Mouse (Mus musculus): Measurements from ENCODE around the gene Tmem215. TPM values are rescaled to one million over a fixed set of nuclear protein-coding genes. Genes with fewer than 3 reads are reported as not detected.
A peak's percentile ranks its signal among the peaks of the same experiment; 100 is the strongest.

Gene Tmem215
- 0.18 and 0.23 TPM in 2 replicates for polyA plus RNA-seq (2016; fragmentation: Nextera tagmentation; extraction: Ambion mirVana)

- DNase-seq (ENCODE audit: low spot score): peak; percentile 33
- Histone ChIP-seq H3K27ac (peak within 1 kb of the TSS; percentile 62), H3K9me3 (no peaks in the 10 kb centered on the region), H3K4me3 (peak within 1 kb of the TSS; percentile 63), H3K27me3 (ENCODE audit: insufficient read depth, poor library complexity, severe bottlenecking) (peaks cover 35% of the 10 kb centered on the region), H3K36me3 (no peaks in the 10 kb centered on the region), H3K4me1 (peaks cover 8% of the 10 kb centered on the region)
- 82% methylated on average over 10 of the region's 10 CpGs for WGBS
Observed at GRCm38 (mm10) chr4:40471880-40472279, at the start of gene Tmem215. Gene Tmem215 (plus strand): TSS chr4:40472180.

- Histone ChIP-seq H3K4me3 (no peak overlapping the region), H3K27ac (no peak overlapping the region), H3K27me3 (ENCODE audit: insufficient read depth, poor library complexity, severe bottlenecking) (no peaks in the 10 kb centered on the region), H3K9me3 (0 out of 2 replicates have a peak, but pooled peaks cover 6% of the 10 kb centered on the region), H3K36me3 (no peaks in the 10 kb centered on the region), H3K4me1 (no peaks in the 10 kb centered on the region)
- 70% methylated on average over 5 of the region's 5 CpGs for WGBS
- DNase-seq (ENCODE audit: low spot score): no peak
Observed at GRCm38 (mm10) chr4:40431916-40432315, 40.1 kb upstream of the Tmem215 start.

- H3K9me3 ChIP-seq: 0 out of 2 replicates have a peak, but pooled peaks cover 6% of the 10 kb centered on the region
- no peaks in the 10 kb centered on the region for H3K36me3 ChIP-seq
- no peak for DNase-seq (ENCODE audit: low spot score)
- no peak overlapping the region for H3K27ac ChIP-seq
- no peaks in the 10 kb centered on the region for H3K27me3 ChIP-seq (ENCODE audit: insufficient read depth, poor library complexity, severe bottlenecking)
- H3K4me3 ChIP-seq: no peak overlapping the region
- H3K4me1 ChIP-seq: no peaks in the 10 kb centered on the region
- WGBS: 67% methylated on average over 3 of the region's 3 CpGs
Observed at GRCm38 (mm10) chr4:40433379-40433778, 38.6 kb upstream of the Tmem215 start.

- Histone ChIP-seq H3K9me3 (0 out of 2 replicates have a peak, but pooled peaks cover 6% of the 10 kb centered on the region), H3K27ac (no peak overlapping the region), H3K36me3 (no peaks in the 10 kb centered on the region), H3K4me1 (no peaks in the 10 kb centered on the region), H3K27me3 (ENCODE audit: insufficient read depth, poor library complexity, severe bottlenecking) (no peaks in the 10 kb centered on the region), H3K4me3 (no peak overlapping the region)
- WGBS: 63% methylated on average over 1 of the region's 1 CpGs
- no peak for DNase-seq (ENCODE audit: low spot score)
Observed at GRCm38 (mm10) chr4:40434388-40434787, 37.6 kb upstream of the Tmem215 start.

GRCm38 (mm10) chr4:40443565-40443964, 28.4 kb upstream of the Tmem215 start:
- Histone ChIP-seq H3K27ac (no peak overlapping the region), H3K4me1 (no peaks in the 10 kb centered on the region), H3K4me3 (no peak overlapping the region), H3K27me3 (ENCODE audit: insufficient read depth, poor library complexity, severe bottlenecking) (no peaks in the 10 kb centered on the region), H3K36me3 (no peaks in the 10 kb centered on the region), H3K9me3 (no peaks in the 10 kb centered on the region)
- no peak for DNase-seq (ENCODE audit: low spot score)
- WGBS: 87% methylated on average over 9 of the region's 9 CpGs

- Histone ChIP-seq H3K4me1 (peaks cover 8% of the 10 kb centered on the region), H3K27ac (peak overlapping the region; percentile 62), H3K27me3 (ENCODE audit: insufficient read depth, poor library complexity, severe bottlenecking) (peaks cover 35% of the 10 kb centered on the region), H3K9me3 (no peaks in the 10 kb centered on the region), H3K36me3 (no peaks in the 10 kb centered on the region), H3K4me3 (peak overlapping the region; percentile 63)
- peak; percentile 80 for DNase-seq (ENCODE audit: low spot score)
- WGBS: 3% methylated on average over 55 of the region's 55 CpGs
Observed at GRCm38 (mm10) chr4:40472700-40473530, 935 bp downstream of the Tmem215 start.

GRCm38 (mm10) chr4:40473911-40474310, 1.9 kb downstream of the Tmem215 start:
- H3K27ac ChIP-seq: no peak overlapping the region
- DNase-seq (ENCODE audit: low spot score): peak; percentile 70
- no peaks in the 10 kb centered on the region for H3K36me3 ChIP-seq
- no peaks in the 10 kb centered on the region for H3K9me3 ChIP-seq
- peak overlapping the region; percentile 63 for H3K4me3 ChIP-seq
- H3K4me1 ChIP-seq: peaks cover 8% of the 10 kb centered on the region
- peaks cover 35% of the 10 kb centered on the region for H3K27me3 ChIP-seq (ENCODE audit: insufficient read depth, poor library complexity, severe bottlenecking)
- 63% methylated on average over 9 of the region's 9 CpGs for WGBS

- no peak overlapping the region for H3K27ac ChIP-seq
- DNase-seq (ENCODE audit: low spot score): peak; percentile 25
- whole genome bisulfite sequencing: 85% methylated on average over 5 of the region's 5 CpGs
- no peaks in the 10 kb centered on the region for H3K9me3 ChIP-seq
- H3K4me3 ChIP-seq: no peak overlapping the region
- peaks cover 17% of the 10 kb centered on the region for H3K27me3 ChIP-seq (ENCODE audit: insufficient read depth, poor library complexity, severe bottlenecking)
- peaks cover 4% of the 10 kb centered on the region; the same call in 1 of the 2 replicates for H3K4me1 ChIP-seq
- H3K36me3 ChIP-seq: no peaks in the 10 kb centered on the region
Observed at GRCm38 (mm10) chr4:40477963-40478362, 6.0 kb downstream of the Tmem215 start.

- 71% methylated on average over 6 of the region's 6 CpGs for WGBS
- Histone ChIP-seq H3K36me3 (no peaks in the 10 kb centered on the region), H3K4me3 (no peak overlapping the region), H3K27ac (no peak overlapping the region), H3K4me1 (peaks cover 5% of the 10 kb centered on the region; the same call in 1 of the 2 replicates), H3K27me3 (ENCODE audit: insufficient read depth, poor library complexity, severe bottlenecking) (no peaks in the 10 kb centered on the region), H3K9me3 (no peaks in the 10 kb centered on the region)
- no peak for DNase-seq (ENCODE audit: low spot score)
Observed at GRCm38 (mm10) chr4:40486546-40486945, 14.6 kb downstream of the Tmem215 start.

- Histone ChIP-seq H3K4me1 (no peaks in the 10 kb centered on the region), H3K4me3 (no peak overlapping the region), H3K36me3 (no peaks in the 10 kb centered on the region), H3K9me3 (no peaks in the 10 kb centered on the region), H3K27ac (no peak overlapping the region), H3K27me3 (ENCODE audit: insufficient read depth, poor library complexity, severe bottlenecking) (no peaks in the 10 kb centered on the region)
- WGBS: 79% methylated on average over 8 of the region's 8 CpGs
- peak; percentile 53 for DNase-seq (ENCODE audit: low spot score)
Observed at GRCm38 (mm10) chr4:40491731-40492130, 19.8 kb downstream of the Tmem215 start.

- WGBS: 74% methylated on average over 6 of the region's 6 CpGs
Observed at GRCm38 (mm10) chr4:40496354-40496753, 24.4 kb downstream of the Tmem215 start.

GRCm38 (mm10) chr4:40496828-40497227, 24.8 kb downstream of the Tmem215 start:
- WGBS: 91% methylated on average over 5 of the region's 5 CpGs
- no peak overlapping the region for H3K4me3 ChIP-seq
- no peak overlapping the region for H3K27ac ChIP-seq
- H3K27me3 ChIP-seq (ENCODE audit: insufficient read depth, poor library complexity, severe bottlenecking): no peaks in the 10 kb centered on the region
- H3K4me1 ChIP-seq: no peaks in the 10 kb centered on the region
- no peaks in the 10 kb centered on the region for H3K9me3 ChIP-seq
- no peak for DNase-seq (ENCODE audit: low spot score)
- no peaks in the 10 kb centered on the region for H3K36me3 ChIP-seq

More at GRCm38 (mm10) chr4:40496354-40496753, 24.4 kb downstream of the Tmem215 start:
- DNase-seq (ENCODE audit: low spot score): no peak
- Histone ChIP-seq H3K27me3 (ENCODE audit: insufficient read depth, poor library complexity, severe bottlenecking) (no peaks in the 10 kb centered on the region), H3K27ac (no peak overlapping the region), H3K9me3 (no peaks in the 10 kb centered on the region), H3K4me1 (no peaks in the 10 kb centered on the region), H3K36me3 (no peaks in the 10 kb centered on the region), H3K4me3 (no peak overlapping the region)

- no peaks in the 10 kb centered on the region for H3K27me3 ChIP-seq (ENCODE audit: insufficient read depth, poor library complexity, severe bottlenecking)
- no peak for DNase-seq (ENCODE audit: low spot score)
- no peak overlapping the region for H3K4me3 ChIP-seq
- no peaks in the 10 kb centered on the region for H3K36me3 ChIP-seq
- H3K27ac ChIP-seq: no peak overlapping the region
- H3K9me3 ChIP-seq: no peaks in the 10 kb centered on the region
- 85% methylated on average over 11 of the region's 11 CpGs for WGBS
- H3K4me1 ChIP-seq: no peaks in the 10 kb centered on the region
Observed at GRCm38 (mm10) chr4:40499812-40500591, 28.0 kb downstream of the Tmem215 start.
